Mouse (Mus musculus): ENCODE results near the gene Cd69. TPM values are rescaled to one million over a fixed set of nuclear protein-coding genes. Genes with fewer than 3 reads are reported as not detected.

Gene Cd69
- polyA plus RNA-seq, 1 experiment from 2014 or later: not detected

Other genes starting within 250 kb of the Cd69 start
- gene Klrb1f, start 229.5 kb downstream of the Cd69 start, polyA plus RNA-seq (2015; fragmentation: Nextera tagmentation; extraction: Ambion mirVana): 0.17 and 0.23 TPM in 2 replicates
- gene Clec2e, start 174.5 kb downstream of the Cd69 start, polyA plus RNA-seq (2015; fragmentation: Nextera tagmentation; extraction: Ambion mirVana): not detected in 2 replicates
- gene Clec2d, start 94.8 kb downstream of the Cd69 start, polyA plus RNA-seq (2015; fragmentation: Nextera tagmentation; extraction: Ambion mirVana): 0.13 TPM in 1 of 2 replicates, not detected in the other
- not detected in 2 replicates for gene 4922502D21Rik, start 56.4 kb upstream of the Cd69 start, polyA plus RNA-seq (2015; fragmentation: Nextera tagmentation; extraction: Ambion mirVana)
- gene Clec12a, start 67.3 kb upstream of the Cd69 start, polyA plus RNA-seq (2015; fragmentation: Nextera tagmentation; extraction: Ambion mirVana): 0.23 TPM in 1 of 2 replicates, not detected in the other
- gene Clec12b, start 110.4 kb upstream of the Cd69 start, polyA plus RNA-seq (2015; fragmentation: Nextera tagmentation; extraction: Ambion mirVana): 0.12 TPM in 1 of 2 replicates, not detected in the other
- gene Clec1b, start 121.9 kb upstream of the Cd69 start, polyA plus RNA-seq (2015; fragmentation: Nextera tagmentation; extraction: Ambion mirVana): 3.6 and 3.9 TPM in 2 replicates
- gene Clec9a, start 133.4 kb upstream of the Cd69 start, polyA plus RNA-seq (2015; fragmentation: Nextera tagmentation; extraction: Ambion mirVana): 0.22 and 0.23 TPM in 2 replicates
- gene Clec1a, start 176.6 kb upstream of the Cd69 start, polyA plus RNA-seq (2015; fragmentation: Nextera tagmentation; extraction: Ambion mirVana): 1.7 and 1.8 TPM in 2 replicates
- gene Olr1, start 231.7 kb upstream of the Cd69 start, polyA plus RNA-seq (2015; fragmentation: Nextera tagmentation; extraction: Ambion mirVana): not detected in 2 replicates
- gene Tmem52b, start 237.1 kb upstream of the Cd69 start, polyA plus RNA-seq (2015; fragmentation: Nextera tagmentation; extraction: Ambion mirVana): not detected in 2 replicates